Mouse (Mus musculus) gastrocnemius, postnatal 25 days (tissue): Measurements from ENCODE around the gene Armcx4. TPM values are rescaled to one million over a fixed set of nuclear protein-coding genes. Genes with fewer than 3 reads are reported as not detected.
"Not testable (repeated sequence)": the region's sequence is repeated elsewhere in the genome, so short reads cannot be mapped to it uniquely, and the experiment has no call there.

Source experiments
- DNase-seq: peaks from one replicate; pipeline ENCODE4 v3.0.0; 2022
- long read RNA-seq, 2 experiments: library from polyadenylated mRNA; stranded (forward); transcript quantifications; one replicate each; pipeline ENCODE4 v2.0.0; 2021
- total RNA-seq, 2 experiments: library from RNA; stranded (reverse); gene quantifications; 1 replicate in 1 of 2; 2 replicates in 1 of 2; pipeline ENCODE4 v1.2.3; 2021

Gene Armcx4
- 10 to 100 TPM; 14.4 to 17.8 TPM for total RNA-seq
- long read RNA-seq, experiment 1, partial matches to known transcripts = 0 of 6 reads
- long read RNA-seq, experiment 1, other reads (novel, unspliced or antisense) = 6 of 6 reads
- long read RNA-seq, experiment 2, partial matches to known transcripts = 0 of 2 reads
- long read RNA-seq, experiment 2, other reads (novel, unspliced or antisense) = 2 of 2 reads

- peak; percentile 57 for DNase-seq
Observed at GRCm38 (mm10) chrX:134686267-134686666, at the start of gene Armcx4. Gene Armcx4, plus strand, starts transcription at chrX:134686519.

GRCm38 (mm10) chrX:134641000-134641760 lies 45.1 kb upstream of the Armcx4 start:
- no peak for DNase-seq

- no peak for DNase-seq
Observed at GRCm38 (mm10) chrX:134646338-134646737, 40.0 kb upstream of the Armcx4 start.

GRCm38 (mm10) chrX:134647421-134647820 lies 38.9 kb upstream of the Armcx4 start:
- no peak for DNase-seq

DNA sequence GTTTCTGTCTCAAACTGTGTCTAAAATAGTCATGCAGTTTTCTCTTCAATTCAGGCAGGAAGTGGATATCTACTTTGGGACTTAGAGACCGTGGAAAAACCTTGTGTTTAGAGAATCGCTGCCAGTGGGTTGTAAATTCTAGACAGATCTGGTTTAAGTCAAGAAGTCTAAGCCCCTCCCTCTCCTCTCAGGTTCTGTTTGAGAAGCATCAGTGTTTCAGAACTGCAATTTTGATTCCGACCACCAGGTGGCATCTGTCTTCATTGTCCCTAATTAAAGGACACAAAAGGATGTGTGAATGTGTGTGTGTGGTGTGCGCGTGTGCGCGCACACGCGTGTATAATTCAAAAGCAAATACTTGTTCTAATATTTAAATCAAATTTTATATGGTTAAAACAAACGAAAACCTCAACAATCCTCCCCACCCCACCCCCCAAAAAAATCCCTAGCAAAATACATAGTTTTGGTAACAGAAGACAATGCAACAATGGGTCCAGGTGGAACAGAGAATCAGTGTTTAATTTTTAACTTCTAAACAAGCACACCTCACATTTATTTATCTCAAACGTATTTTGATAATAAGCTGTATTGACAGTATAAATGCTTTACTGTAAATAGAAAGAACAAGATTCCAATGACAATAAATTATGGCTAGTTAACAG lies 38.2 kb upstream of the Armcx4 start:
- peak; percentile 23 for DNase-seq

DNA sequence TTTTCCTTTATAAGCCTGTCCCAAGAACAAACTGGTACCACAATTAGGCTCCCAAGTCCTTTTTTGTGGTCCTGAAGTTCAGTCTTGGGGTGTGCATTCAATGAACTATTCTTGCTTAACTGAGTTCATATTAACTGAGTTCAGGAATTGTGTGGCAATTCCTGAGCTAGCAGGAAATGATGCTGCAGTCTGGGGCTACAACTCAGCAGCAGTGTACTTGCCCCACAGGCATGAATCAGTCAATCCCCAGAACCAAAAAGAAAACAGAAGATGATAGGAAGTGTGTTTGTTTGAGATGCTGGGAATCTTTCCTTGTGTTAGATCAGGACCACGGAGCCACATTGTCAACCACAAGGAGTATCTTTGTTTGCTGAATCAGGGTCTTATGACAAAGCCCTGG lies 34.3 kb upstream of the Armcx4 start:
- DNase-seq = no peak

GRCm38 (mm10) chrX:134661586-134661985 lies 24.7 kb upstream of the Armcx4 start:
- no peak for DNase-seq

DNA sequence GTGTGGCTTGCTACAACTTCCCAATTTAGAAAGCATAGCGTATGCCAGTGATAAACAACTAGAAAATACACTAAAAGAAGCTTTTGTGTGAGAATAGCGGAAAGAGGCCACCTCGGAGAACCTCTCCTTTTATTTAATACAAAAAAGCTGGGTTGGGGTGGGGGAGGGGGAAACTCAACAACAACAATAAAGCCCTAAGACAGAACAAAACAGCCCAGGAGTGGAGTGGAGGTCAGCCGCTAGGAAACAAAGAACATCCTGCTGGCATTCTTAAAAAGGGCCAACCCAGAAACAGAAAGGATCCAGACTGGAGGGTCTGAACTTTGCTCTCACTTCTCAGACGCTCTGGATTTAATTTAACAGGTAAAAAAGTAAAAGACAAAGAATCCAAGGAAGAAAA lies 11.3 kb upstream of the Armcx4 start:
- no peak for DNase-seq

- DNase-seq = no peak
Observed at GRCm38 (mm10) chrX:134675959-134676358, 10.4 kb upstream of the Armcx4 start.

- DNase-seq = no peak
Observed at GRCm38 (mm10) chrX:134684936-134685335, 1.4 kb upstream of the Armcx4 start.

DNA sequence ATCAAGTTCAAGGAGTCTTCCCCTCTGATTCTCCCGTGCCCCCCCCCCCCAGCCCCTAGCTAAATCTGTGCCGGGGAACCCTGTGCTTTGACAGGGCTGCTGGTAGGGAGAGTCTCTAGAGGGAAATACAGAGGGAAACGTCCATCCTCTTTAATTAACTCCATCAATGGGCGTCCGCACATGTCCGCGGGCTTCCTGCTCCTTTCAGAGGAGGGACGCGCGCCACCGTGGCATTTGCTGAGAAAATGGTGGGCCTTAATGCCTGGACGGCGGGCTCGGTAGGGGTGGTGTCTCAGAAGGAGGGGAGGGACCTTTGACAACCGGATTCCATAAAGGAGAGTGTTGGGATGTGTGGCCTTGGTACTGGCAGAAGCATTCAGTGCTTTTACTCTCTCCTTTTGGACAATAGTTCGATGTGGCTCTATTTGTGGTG lies 436 bp downstream of the Armcx4 start:
- no peak for DNase-seq

- no peak for DNase-seq
Observed at GRCm38 (mm10) chrX:134689676-134690075, 3.4 kb downstream of the Armcx4 start.

GRCm38 (mm10) chrX:134690871-134691539 lies 4.7 kb downstream of the Armcx4 start:
- DNase-seq = no peak

DNA sequence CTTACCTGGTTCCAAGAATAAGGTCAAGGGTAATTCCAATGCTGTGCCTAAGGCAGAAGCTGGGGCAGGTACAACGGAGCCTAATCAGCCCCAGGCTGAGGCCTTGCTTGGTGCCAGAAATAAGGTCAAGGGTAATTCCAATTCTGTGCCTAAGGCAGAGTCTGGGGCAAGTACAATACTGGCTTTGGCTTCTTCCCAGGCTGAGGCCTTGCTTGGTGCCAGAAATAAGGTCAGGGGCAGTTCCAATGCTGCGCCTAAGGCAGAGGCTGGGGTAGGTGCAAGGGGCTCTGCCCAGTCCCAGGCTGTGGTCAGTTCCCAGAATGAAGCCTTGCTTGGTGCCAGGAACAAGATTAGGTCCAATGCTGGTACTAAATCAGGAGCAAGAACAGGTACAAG lies 5.2 kb downstream of the Armcx4 start:
- no peak for DNase-seq

DNA sequence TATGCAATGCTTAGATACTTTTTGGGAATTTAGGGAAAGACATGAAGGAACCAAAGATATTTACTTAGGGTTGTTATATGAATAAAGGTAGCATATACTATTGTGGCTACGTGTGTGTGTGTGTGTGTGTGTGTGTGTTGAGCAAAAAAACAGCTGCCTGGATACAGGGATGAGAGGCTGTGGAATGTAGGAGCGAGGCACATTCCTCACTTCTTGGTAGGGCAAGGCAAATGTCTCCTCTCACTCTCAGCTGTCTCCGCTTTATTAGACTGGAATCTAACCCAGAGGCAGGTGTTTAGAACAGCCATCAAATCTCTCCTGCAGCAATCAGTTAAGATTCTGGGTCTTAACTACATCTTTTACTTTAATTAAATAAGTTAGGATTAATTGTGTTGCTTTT lies 30.5 kb downstream of the Armcx4 start:
- no peak for DNase-seq

DNA sequence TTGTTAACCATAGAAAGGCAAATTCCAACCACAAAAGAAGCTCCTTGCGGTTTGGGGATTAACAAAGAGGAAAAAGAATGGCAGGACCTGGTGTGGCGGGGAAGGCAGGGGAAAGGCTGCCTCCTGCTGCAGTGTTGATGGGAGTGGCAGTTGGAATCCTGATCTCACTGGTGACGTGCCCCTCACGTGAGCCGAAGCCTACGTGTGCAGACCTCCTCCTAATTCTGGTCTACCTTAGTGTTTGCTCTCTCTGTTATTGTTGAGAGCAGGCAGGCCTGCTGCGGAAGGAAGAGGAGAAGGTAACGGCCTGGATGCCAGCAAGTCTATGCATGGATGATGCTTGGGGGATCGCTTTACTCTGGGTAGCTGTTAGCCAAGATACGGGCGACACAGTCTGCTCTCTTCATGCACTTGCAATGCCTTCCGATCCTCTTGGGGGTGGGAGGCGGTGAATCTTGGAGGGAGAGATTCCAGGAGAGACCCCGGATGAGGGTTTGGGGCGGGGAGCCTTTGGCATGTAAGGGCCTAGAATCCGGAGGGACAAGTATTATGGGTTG lies 31.5 kb downstream of the Armcx4 start, which contains the start of gene Armcx1:
Gene Armcx1, plus strand, starts transcription at position 212 of the 557 bp plus-strand sequence.
- peak; percentile 25 for DNase-seq

- DNase-seq = peak; percentile 33
Observed at GRCm38 (mm10) chrX:134718524-134718923, 32.2 kb downstream of the Armcx4 start.

DNA sequence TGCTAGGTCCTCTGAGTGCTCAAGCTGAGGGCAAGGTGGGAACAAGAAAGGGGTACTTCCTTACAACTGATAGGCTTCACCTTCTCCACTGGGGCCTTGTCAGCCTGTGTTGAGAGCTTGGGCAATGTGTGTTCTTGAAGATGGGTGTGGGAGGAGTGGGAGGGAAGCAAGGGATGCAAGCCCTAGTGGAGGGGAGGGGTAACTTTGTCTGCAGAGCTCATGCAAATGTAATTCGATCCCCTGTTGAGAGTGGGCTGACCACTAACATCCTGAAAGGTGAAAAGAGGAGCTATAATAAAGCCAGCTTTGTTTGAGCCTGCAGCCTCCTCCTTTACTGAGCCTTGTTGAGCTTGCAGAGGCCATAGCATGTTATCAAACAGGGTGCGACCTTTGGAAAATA lies 37.4 kb downstream of the Armcx4 start:
- not testable (repeated sequence) for DNase-seq

- DNase-seq = no peak
Observed at GRCm38 (mm10) chrX:134729778-134730177, 43.5 kb downstream of the Armcx4 start.

DNA sequence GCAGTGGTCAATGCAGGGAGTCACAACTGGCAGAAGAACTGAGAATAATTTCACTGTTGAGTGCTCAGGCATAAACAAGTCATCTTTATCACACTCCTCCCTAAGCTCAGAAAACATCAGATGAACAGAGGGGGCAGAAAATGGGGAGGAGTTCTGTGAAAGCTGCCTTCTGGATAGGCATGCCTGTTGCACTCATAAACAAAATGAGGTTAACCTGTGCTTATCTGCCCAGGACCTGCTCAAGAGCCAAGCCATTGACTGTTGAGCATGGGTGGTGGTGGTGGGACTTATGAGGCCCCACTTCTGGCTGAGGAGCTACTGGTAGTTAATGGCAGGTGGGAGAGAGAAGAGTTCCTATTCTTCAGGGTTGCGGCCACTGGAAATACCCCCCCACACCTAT lies 51.5 kb downstream of the Armcx4 start:
- no peak for DNase-seq

DNA sequence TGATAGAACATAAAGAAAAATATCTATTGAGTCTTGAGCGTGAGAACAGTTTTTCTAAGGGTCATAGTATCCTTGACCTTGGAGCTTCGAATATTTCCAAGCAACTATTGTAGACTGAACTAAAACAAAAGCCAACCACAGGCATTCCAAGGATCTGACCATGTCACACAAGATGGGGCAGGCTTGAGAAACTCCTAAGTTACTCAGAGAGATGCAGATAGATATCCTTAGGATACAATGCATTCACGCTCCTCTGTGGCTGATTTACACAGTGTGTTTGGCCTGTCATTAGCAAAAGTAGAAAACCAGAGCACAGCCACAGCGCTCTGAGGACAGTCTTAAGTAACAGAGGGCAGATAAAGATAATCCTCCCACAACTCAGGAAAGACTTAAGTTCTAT lies 52.8 kb downstream of the Armcx4 start:
- no peak for DNase-seq

DNA sequence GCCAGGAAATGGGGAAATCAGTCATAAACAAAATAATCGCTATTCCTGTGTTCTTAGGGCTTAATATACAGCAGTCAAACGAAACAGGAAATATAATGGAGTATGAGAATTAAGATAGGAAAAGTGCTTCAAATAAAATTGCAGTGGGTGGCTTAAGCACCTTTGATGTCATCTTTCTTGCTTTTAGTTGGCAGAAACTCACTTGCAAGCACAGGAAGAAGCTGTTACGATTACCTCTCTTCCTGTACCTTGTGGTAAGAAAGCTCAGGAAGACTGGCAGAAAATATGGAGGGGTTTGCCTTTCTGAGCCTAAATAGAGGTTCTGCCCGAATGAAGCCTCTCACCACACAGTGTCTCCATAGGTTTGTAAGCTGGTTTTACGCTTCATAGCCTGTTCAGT lies 55.5 kb downstream of the Armcx4 start:
- no peak for DNase-seq
